Mouse (Mus musculus) CH12.LX (cell line): ENCODE measurements around the gene Zbtb9. TPM values are rescaled to one million over a fixed set of nuclear protein-coding genes. Genes with fewer than 3 reads are reported as not detected.

ENCODE experiments used
- DNase-seq: peaks from one replicate; pipeline ENCODE4 v3.0.0-alpha.2; 2013; ENCODE audit errors: extremely low read depth
- H3K27ac ChIP-seq: 2 replicates; pipeline ENCODE4 v1.5.1; 2012; ENCODE audit warnings: low read depth, mild to moderate bottlenecking, control low read depth, moderate library complexity; ENCODE audit not compliant: insufficient read depth
- H3K27me3 ChIP-seq: replicated peaks from 2 replicates; pipeline ENCODE3; 2012; ENCODE audit warnings: inconsistent platforms
- H3K36me3 ChIP-seq, 2 experiments: replicated peaks in 1 of 2; 2 replicates each; pipeline versions ENCODE3 to v1.6.1; 2012; ENCODE audit warnings: inconsistent platforms in 1 of 2, low read length in 1 of 2, mild to moderate bottlenecking in 1 of 2, mixed read lengths in 1 of 2, moderate library complexity in 1 of 2; ENCODE audit not compliant: control insufficient read depth in 1 of 2, insufficient read depth in 1 of 2
- H3K4me1 ChIP-seq, 2 experiments: 2 replicates each; pipeline ENCODE4 v1.6.1; 2012; ENCODE audit warnings: inconsistent platforms in 1 of 2, moderate library complexity in 1 of 2; ENCODE audit not compliant: insufficient read depth in 2 of 2, control insufficient read depth in 1 of 2
- H3K4me2 ChIP-seq: 2 replicates; pipeline ENCODE4 v1.6.1; 2012; ENCODE audit warnings: low read depth, mild to moderate bottlenecking, control low read depth; ENCODE audit not compliant: poor library complexity, insufficient read depth, severe bottlenecking
- H3K4me3 ChIP-seq, 3 experiments: fragments of 150-350 bp in 1 of 3; sonication (generic) in 1 of 3; replicated peaks in 1 of 3; 2 replicates each; pipeline versions ENCODE3 to v1.5.1; 2011 to 2012; ENCODE audit warnings: low read depth in 2 of 3, low read length in 2 of 3, mild to moderate bottlenecking in 2 of 3, moderate library complexity in 2 of 3, control low read depth in 1 of 3, improper control_type of control experiment in 1 of 3, inconsistent platforms in 1 of 3, mixed read lengths in 1 of 3; ENCODE audit not compliant: poor library complexity in 1 of 3
- H3K79me2 ChIP-seq: replicated peaks from 2 replicates; pipeline ENCODE4 v1.6.1; 2012; ENCODE audit warnings: mild to moderate bottlenecking, moderate library complexity; ENCODE audit not compliant: control insufficient read depth, poor library complexity, insufficient read depth, severe bottlenecking; ENCODE audit errors: extremely low read depth
- H3K9ac ChIP-seq: 2 replicates; pipeline ENCODE4 v1.6.1; 2012; ENCODE audit warnings: low read depth, mild to moderate bottlenecking, control low read depth, moderate library complexity; ENCODE audit not compliant: insufficient read depth
- H3K9me3 ChIP-seq: replicated peaks from 2 replicates; pipeline ENCODE3; 2012; ENCODE audit warnings: low read length, inconsistent platforms, mixed read lengths
- BHLHE40 ChIP-seq: IDR thresholded peaks from 2 replicates; pipeline ENCODE4 v1.6.1; 2011; ENCODE audit warnings: mild to moderate bottlenecking, low read depth, low read length, improper control_type of control experiment
- CHD1 ChIP-seq: IDR thresholded peaks from 2 replicates; pipeline ENCODE4 v1.6.1; 2012; ENCODE audit warnings: low read depth, low read length, improper control_type of control experiment, inconsistent platforms
- ELF1 ChIP-seq: IDR thresholded peaks from 2 replicates; pipeline ENCODE4 v1.6.1; 2014; ENCODE audit warnings: low read depth, mild to moderate bottlenecking, inconsistent platforms, low read length, improper control_type of control experiment
- ETS1 ChIP-seq: conservative IDR thresholded peaks from 2 replicates; pipeline ENCODE4 v1.6.1; 2012; ENCODE audit warnings: low read depth, mild to moderate bottlenecking, inconsistent platforms, low read length, improper control_type of control experiment, moderate library complexity
- HCFC1 ChIP-seq: IDR thresholded peaks from 2 replicates; pipeline ENCODE4 v1.6.1; 2012; ENCODE audit warnings: low read depth, mild to moderate bottlenecking, inconsistent platforms, low read length, improper control_type of control experiment
- IRF4 ChIP-seq: IDR thresholded peaks from 2 replicates; pipeline ENCODE4 v1.6.1; 2014; ENCODE audit warnings: low read depth, mild to moderate bottlenecking, inconsistent platforms, low read length, improper control_type of control experiment
- KAT2A ChIP-seq: IDR thresholded peaks from 2 replicates; pipeline ENCODE4 v1.6.1; 2012; ENCODE audit warnings: low read length, improper control_type of control experiment, inconsistent platforms; ENCODE audit not compliant: insufficient replicate concordance
- MAFK ChIP-seq: IDR thresholded peaks from 2 replicates; pipeline ENCODE4 v1.6.1; 2011; ENCODE audit warnings: low read length, improper control_type of control experiment; ENCODE audit not compliant: insufficient replicate concordance
- MAX ChIP-seq: IDR thresholded peaks from 2 replicates; pipeline ENCODE4 v1.6.1; 2011; ENCODE audit warnings: low read length, improper control_type of control experiment
- MXI1 ChIP-seq: IDR thresholded peaks from 2 replicates; pipeline ENCODE4 v1.6.1; 2011; ENCODE audit warnings: mild to moderate bottlenecking, low read depth, low read length, improper control_type of control experiment
- MYC ChIP-seq: IDR thresholded peaks from 2 replicates; pipeline ENCODE4 v1.6.1; 2011; ENCODE audit warnings: low read depth, mild to moderate bottlenecking, improper control_type of control experiment, low read length
- NELFE ChIP-seq: IDR thresholded peaks from 2 replicates; pipeline ENCODE4 v1.6.1; 2011; ENCODE audit warnings: low read depth, low read length, improper control_type of control experiment
- NRF1 ChIP-seq: IDR thresholded peaks from 2 replicates; pipeline ENCODE4 v1.6.1; 2014; ENCODE audit warnings: low read depth, mild to moderate bottlenecking, inconsistent platforms, low read length, improper control_type of control experiment, moderate library complexity
- PAX5 ChIP-seq: IDR thresholded peaks from 2 replicates; pipeline ENCODE4 v1.6.1; 2012; ENCODE audit warnings: low read length, inconsistent platforms, mixed read lengths
- POLR2A ChIP-seq: IDR thresholded peaks from 2 replicates; pipeline ENCODE4 v1.6.1; 2011; ENCODE audit warnings: low read depth, mild to moderate bottlenecking, improper control_type of control experiment, low read length
- RAD21 ChIP-seq: IDR thresholded peaks from 2 replicates; pipeline ENCODE4 v1.6.1; 2011; ENCODE audit warnings: low read depth, mild to moderate bottlenecking, low read length, improper control_type of control experiment, moderate library complexity
- SIN3A ChIP-seq: IDR thresholded peaks from 2 replicates; pipeline ENCODE4 v1.6.1; 2012; ENCODE audit warnings: low read length, improper control_type of control experiment, inconsistent platforms
- TCF12 ChIP-seq: IDR thresholded peaks from 2 replicates; pipeline ENCODE4 v1.6.1; 2014; ENCODE audit warnings: low read depth, mild to moderate bottlenecking, inconsistent platforms, low read length, improper control_type of control experiment
- USF1 ChIP-seq: IDR thresholded peaks from 2 replicates; pipeline ENCODE4 v1.6.1; 2014; ENCODE audit warnings: low read depth, mild to moderate bottlenecking, inconsistent platforms, low read length, improper control_type of control experiment
- USF2 ChIP-seq: conservative IDR thresholded peaks from 2 replicates; pipeline ENCODE4 v1.6.1; 2011; ENCODE audit warnings: low read depth, low read length, improper control_type of control experiment
- ZMIZ1 ChIP-seq: IDR thresholded peaks from 2 replicates; pipeline ENCODE4 v1.6.1; 2012; ENCODE audit warnings: low read depth, mild to moderate bottlenecking, inconsistent platforms, low read length, improper control_type of control experiment
- dilution Hi-C: fragments of 300-500 bp; cut with MboI; formaldehyde crosslinking; loops from 2 replicates; pipeline ENCODE4 v1.14.3; 2020; ENCODE audit warnings: low sequenced_read_pairs; ENCODE audit not compliant: extremely low pct_unique_long_range_greater_than_20kb, extremely low pct_ligation_motif_present
- in situ Hi-C: fragments of 300-500 bp; cut with MboI; formaldehyde crosslinking; loops from 3 replicates; pipeline ENCODE4 v1.14.3; 2019; ENCODE audit warnings: low sequenced_read_pairs, low pct_ligation_motif_present, low pct_unique_long_range_greater_than_20kb, mixed read lengths
- polyA plus RNA-seq: library from polyadenylated mRNA; unstranded; fragments of >175 nt; gene quantifications from 2 replicates; pipeline ENCODE4 v1.2.1, GENCODE M21; 2012; ENCODE audit warnings: low read depth; ENCODE audit not compliant: insufficient read length
- total RNA-seq, 2 experiments: library from RNA; depleted of rRNA; stranded (reverse); fragments of 300-350 nt in 1 of 2; fragments of >200 nt in 1 of 2; gene quantifications; 2 replicates each; pipeline ENCODE4 v1.2.3; 2012 to 2014

The Zbtb9 gene
- total and polyA plus RNA-seq, 3 experiments: 2.0 to 14.3 (median 8.1) TPM

GRCm38 (mm10) chr17:27017564-27018499, 44.9 kb downstream of the Zbtb9 start:
- dilution Hi-C loops: no loop called here
- H3K36me3 ChIP-seq: peaks cover 28 to 33% of the 10 kb centered on the region in 2 experiments
- H3K9me3 ChIP-seq: no peaks in the 10 kb centered on the region
- TF ChIP-seq SIN3A: 0 out of 2 replicates have a peak, but pooled peaks have one; percentile 20
- peak; percentile 89 for TF ChIP-seq MYC
- no peak; the same call in 1 of the 2 replicates for TF ChIP-seq BHLHE40
- no peak for TF ChIP-seq RAD21
- TF ChIP-seq CHD1: no peak
- no peak for TF ChIP-seq ZMIZ1
- no peak for TF ChIP-seq ELF1
- TF ChIP-seq USF1: peak; percentile 80
- TF ChIP-seq USF2: peak; percentile 71
- TF ChIP-seq IRF4: no peak
- TF ChIP-seq TCF12: 0 out of 2 replicates have a peak, but pooled peaks have one; percentile 58
- TF ChIP-seq ETS1: no peak
- TF ChIP-seq PAX5: no peak
- peak; percentile 93 for TF ChIP-seq NRF1
- no peak for TF ChIP-seq MAFK
- peak; percentile 85 for TF ChIP-seq HCFC1
- peak; percentile 68 for TF ChIP-seq NELFE
- TF ChIP-seq KAT2A: peak; percentile 62; the same call in 1 of the 2 replicates
- peak; percentile 91 for TF ChIP-seq MAX
- peak; percentile 73; the same call in 1 of the 2 replicates for TF ChIP-seq POLR2A
- peak; percentile 73 for TF ChIP-seq MXI1
- TF ChIP-seq, all 38 proteins: peak for 12
- Histone ChIP-seq H3K27ac (peak overlapping the region; percentile 18), H3K9ac (peak overlapping the region; percentile 39), H3K4me2 (peak overlapping the region; percentile 96), H3K79me2 (no peaks in the 10 kb centered on the region), H3K4me1 (peaks cover 0 to 31% of the 10 kb centered on the region in 2 experiments; a peak in 2 of 4 replicates), H3K27me3 (no peaks in the 10 kb centered on the region), H3K4me3 (peak overlapping the region; percentile 42 to 64 (median 63))
- in situ Hi-C loops: no loop called here
- peak; percentile 90 for DNase-seq
